Mouse (Mus musculus): ENCODE measurements around the gene Rdh8. TPM values are rescaled to one million over a fixed set of nuclear protein-coding genes. Genes with fewer than 3 reads are reported as not detected.

The Rdh8 gene
- polyA plus RNA-seq, 1 experiment from 2014 or later, result not detected

GRCm38 (mm10) chr9:20850179-20850578 is 31.9 kb downstream of the Rdh8 start:
- Histone ChIP-seq H3K9ac (ENCODE audit: low read length) (no peak overlapping the region), H3K4me2 (ENCODE audit: low read depth) (no peak overlapping the region), H3K9me3 (ENCODE audit: control insufficient read depth, low read length) (no peaks in the 10 kb centered on the region), H3K4me3 (ENCODE audit: low read depth, low read length) (no peak overlapping the region), H3K4me1 (ENCODE audit: control insufficient read depth, insufficient read depth, low read length) (no peaks in the 10 kb centered on the region), H3K27ac (ENCODE audit: low read depth, low read length) (no peak overlapping the region), H3K27me3 (ENCODE audit: control insufficient read depth, insufficient read depth, low read length) (no peaks in the 10 kb centered on the region), H3K36me3 (ENCODE audit: control insufficient read depth, insufficient read depth, low read length) (no peaks in the 10 kb centered on the region)
- ATAC-seq (ENCODE audit: insufficient read depth, low FRiP score, low TSS enrichment) (no peak), DNase-seq (ENCODE audit: low spot score) (no peak)
- WGBS, result 86% methylated on average over 2 of the region's 2 CpGs

- Histone ChIP-seq H3K27me3 (ENCODE audit: control insufficient read depth, insufficient read depth, low read length) (no peaks in the 10 kb centered on the region), H3K27ac (ENCODE audit: low read depth, low read length) (no peak overlapping the region), H3K4me1 (ENCODE audit: control insufficient read depth, insufficient read depth, low read length) (no peaks in the 10 kb centered on the region), H3K4me2 (ENCODE audit: low read depth) (no peak overlapping the region), H3K9me3 (ENCODE audit: control insufficient read depth, low read length) (no peaks in the 10 kb centered on the region), H3K4me3 (ENCODE audit: low read depth, low read length) (no peak overlapping the region), H3K9ac (ENCODE audit: low read length) (no peak overlapping the region), H3K36me3 (ENCODE audit: control insufficient read depth, insufficient read depth, low read length) (no peaks in the 10 kb centered on the region)
- ATAC-seq (ENCODE audit: insufficient read depth, low FRiP score, low TSS enrichment), result no peak
- WGBS, result 15% methylated on average over 6 of the region's 6 CpGs
- DNase-seq (ENCODE audit: low spot score), result peak; percentile 63
Observed at GRCm38 (mm10) chr9:20857131-20857530, 38.8 kb downstream of the Rdh8 start.

- no peak for DNase-seq (ENCODE audit: low spot score)
- Histone ChIP-seq H3K36me3 (ENCODE audit: control insufficient read depth, insufficient read depth, low read length) (no peaks in the 10 kb centered on the region), H3K4me1 (ENCODE audit: control insufficient read depth, insufficient read depth, low read length) (no peaks in the 10 kb centered on the region), H3K9ac (ENCODE audit: low read length) (no peak overlapping the region), H3K4me2 (ENCODE audit: low read depth) (no peak overlapping the region), H3K4me3 (ENCODE audit: low read depth, low read length) (no peak overlapping the region), H3K27me3 (ENCODE audit: control insufficient read depth, insufficient read depth, low read length) (no peaks in the 10 kb centered on the region), H3K9me3 (ENCODE audit: control insufficient read depth, low read length) (no peaks in the 10 kb centered on the region), H3K27ac (ENCODE audit: low read depth, low read length) (no peak overlapping the region)
- no peak for ATAC-seq (ENCODE audit: insufficient read depth, low FRiP score, low TSS enrichment)
- WGBS, result 50% methylated on average over 6 of the region's 6 CpGs
Observed at GRCm38 (mm10) chr9:20859926-20860325, 41.6 kb downstream of the Rdh8 start.

DNA sequence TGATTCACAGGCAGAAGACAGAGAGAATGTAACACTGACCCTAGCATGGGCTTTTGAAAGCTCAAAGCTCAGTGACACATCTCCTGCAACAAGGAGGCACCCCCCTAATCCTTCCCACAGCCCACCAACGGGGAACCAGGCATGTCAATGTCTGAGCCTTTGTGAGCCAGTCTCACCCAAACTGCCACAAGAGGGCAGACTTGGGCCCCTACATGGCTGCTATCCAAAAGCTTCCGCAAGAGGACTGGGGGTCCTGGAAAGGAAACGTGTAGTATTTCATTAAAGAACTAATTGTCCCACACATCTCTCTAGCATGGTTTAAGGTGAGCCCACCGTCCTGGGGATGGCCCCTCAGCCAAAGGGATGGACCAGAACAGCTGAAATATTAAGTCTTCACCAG is 43.5 kb downstream of the Rdh8 start:
- Histone ChIP-seq H3K27ac (ENCODE audit: low read depth, low read length) (no peak overlapping the region), H3K4me1 (ENCODE audit: control insufficient read depth, insufficient read depth, low read length) (no peaks in the 10 kb centered on the region), H3K9me3 (ENCODE audit: control insufficient read depth, low read length) (no peaks in the 10 kb centered on the region), H3K27me3 (ENCODE audit: control insufficient read depth, insufficient read depth, low read length) (no peaks in the 10 kb centered on the region), H3K9ac (ENCODE audit: low read length) (no peak overlapping the region), H3K36me3 (ENCODE audit: control insufficient read depth, insufficient read depth, low read length) (no peaks in the 10 kb centered on the region), H3K4me2 (ENCODE audit: low read depth) (no peak overlapping the region), H3K4me3 (ENCODE audit: low read depth, low read length) (no peak overlapping the region)
- WGBS, result 16% methylated on average over 4 of the region's 4 CpGs
- ATAC-seq (ENCODE audit: insufficient read depth, low FRiP score, low TSS enrichment) (no peak), DNase-seq (ENCODE audit: low spot score) (peak; percentile 67)

DNA sequence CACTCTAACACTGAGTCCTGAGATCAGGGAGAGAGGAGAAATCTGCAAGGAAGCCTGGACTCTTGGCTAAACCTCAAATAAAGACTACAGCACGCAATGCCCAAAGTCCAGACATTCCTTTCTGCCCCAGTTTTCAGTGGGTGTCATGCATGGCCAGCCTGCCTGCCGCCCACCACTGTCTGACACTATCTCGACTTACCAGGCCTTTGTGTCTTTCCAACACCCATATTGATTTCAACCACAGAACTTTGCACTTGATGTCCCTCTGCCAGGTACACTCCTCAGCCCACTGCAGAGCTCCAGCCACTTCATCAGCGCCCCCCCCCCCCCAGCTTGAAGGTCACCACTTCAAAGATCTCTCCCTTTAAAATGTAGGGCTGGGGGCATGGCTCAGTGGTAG is 43.9 kb downstream of the Rdh8 start:
- H3K4me1 ChIP-seq (ENCODE audit: control insufficient read depth, insufficient read depth, low read length), result no peaks in the 10 kb centered on the region
- H3K36me3 ChIP-seq (ENCODE audit: control insufficient read depth, insufficient read depth, low read length), result no peaks in the 10 kb centered on the region
- WGBS, result 61% methylated on average over 4 of the region's 4 CpGs
- no peaks in the 10 kb centered on the region for H3K27me3 ChIP-seq (ENCODE audit: control insufficient read depth, insufficient read depth, low read length)
- no peaks in the 10 kb centered on the region for H3K9me3 ChIP-seq (ENCODE audit: control insufficient read depth, low read length)
- DNase-seq (ENCODE audit: low spot score), result no peak
- ATAC-seq (ENCODE audit: insufficient read depth, low FRiP score, low TSS enrichment), result no peak
- H3K9ac ChIP-seq (ENCODE audit: low read length), result no peak overlapping the region
- H3K4me2 ChIP-seq (ENCODE audit: low read depth), result no peak overlapping the region
- H3K27ac ChIP-seq (ENCODE audit: low read depth, low read length), result no peak overlapping the region
- no peak overlapping the region for H3K4me3 ChIP-seq (ENCODE audit: low read depth, low read length)

DNA sequence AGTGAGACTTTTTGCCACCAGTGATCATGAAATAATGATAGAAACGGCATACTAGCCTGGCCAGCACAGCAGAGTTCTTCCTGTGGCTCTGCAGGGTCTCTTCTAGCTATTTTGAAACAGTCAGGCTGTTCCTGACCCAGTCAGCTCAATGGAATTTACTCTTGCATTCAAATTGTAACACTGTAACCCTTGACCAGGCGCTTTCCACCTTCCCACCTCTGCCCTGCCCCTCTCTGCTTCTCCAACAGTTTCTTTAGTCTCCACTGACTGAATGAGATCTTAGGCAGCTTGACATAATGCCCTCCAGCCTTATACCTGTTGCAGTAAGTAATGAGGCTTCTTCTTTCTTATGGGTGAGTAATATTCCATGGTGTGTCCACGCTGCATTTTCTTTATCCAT is 48.6 kb downstream of the Rdh8 start:
- H3K4me1 ChIP-seq (ENCODE audit: control insufficient read depth, insufficient read depth, low read length), result no peaks in the 10 kb centered on the region
- no peaks in the 10 kb centered on the region for H3K9me3 ChIP-seq (ENCODE audit: control insufficient read depth, low read length)
- DNase-seq (ENCODE audit: low spot score) (no peak), ATAC-seq (ENCODE audit: insufficient read depth, low FRiP score, low TSS enrichment) (no peak)
- no peak overlapping the region for H3K4me2 ChIP-seq (ENCODE audit: low read depth)
- 69% methylated on average over 3 of the region's 3 CpGs for WGBS
- no peak overlapping the region for H3K4me3 ChIP-seq (ENCODE audit: low read depth, low read length)
- no peak overlapping the region for H3K27ac ChIP-seq (ENCODE audit: low read depth, low read length)
- H3K27me3 ChIP-seq (ENCODE audit: control insufficient read depth, insufficient read depth, low read length), result peaks cover 34% of the 10 kb centered on the region
- no peaks in the 10 kb centered on the region for H3K36me3 ChIP-seq (ENCODE audit: control insufficient read depth, insufficient read depth, low read length)
- H3K9ac ChIP-seq (ENCODE audit: low read length), result no peak overlapping the region

DNA sequence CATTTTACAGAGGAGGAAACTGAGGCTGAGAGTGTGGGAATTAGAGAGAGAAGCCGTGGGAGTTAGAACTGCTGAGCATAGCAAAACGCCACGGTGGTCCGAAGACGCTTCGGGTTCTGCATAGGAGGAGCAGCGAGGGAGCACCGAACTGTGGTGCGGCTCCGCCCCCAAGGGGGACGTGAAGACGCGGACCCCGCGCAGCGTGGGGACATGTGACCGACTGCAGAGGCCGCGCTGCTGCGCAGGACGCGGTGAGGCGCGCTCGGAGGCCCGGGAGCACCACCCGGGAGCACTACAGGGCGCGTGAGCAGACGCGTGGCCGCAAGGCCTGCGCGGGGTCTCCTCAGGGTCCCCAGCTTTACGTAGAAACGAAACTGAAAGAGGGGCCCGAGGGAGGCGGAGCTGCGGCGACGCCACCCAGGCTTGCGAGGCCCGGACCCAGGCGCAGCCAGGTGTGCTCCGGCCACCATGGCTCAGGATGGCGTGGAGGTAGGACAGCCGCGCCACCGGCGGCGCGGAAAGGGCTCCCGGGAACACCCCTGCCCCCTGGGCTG is 50.2 kb downstream of the Rdh8 start, which contains the start of gene A230050P20Rik:
Gene A230050P20Rik (plus strand): TSS at position 195 of the 554 bp plus-strand sequence.
- DNase-seq (ENCODE audit: low spot score), result peak; percentile 16
- H3K4me2 ChIP-seq (ENCODE audit: low read depth), result peak within 1 kb of the TSS; percentile 25
- peaks cover 34% of the 10 kb centered on the region for H3K27me3 ChIP-seq (ENCODE audit: control insufficient read depth, insufficient read depth, low read length)
- ATAC-seq (ENCODE audit: insufficient read depth, low FRiP score, low TSS enrichment), result no peak
- peak within 1 kb of the TSS; percentile 20; the same call in 1 of the 2 replicates for H3K4me3 ChIP-seq (ENCODE audit: low read depth, low read length)
- no peaks in the 10 kb centered on the region for H3K4me1 ChIP-seq (ENCODE audit: control insufficient read depth, insufficient read depth, low read length)
- H3K9me3 ChIP-seq (ENCODE audit: control insufficient read depth, low read length), result no peaks in the 10 kb centered on the region
- 8% methylated on average over 48 of the region's 53 CpGs for WGBS
- H3K36me3 ChIP-seq (ENCODE audit: control insufficient read depth, insufficient read depth, low read length), result no peaks in the 10 kb centered on the region
- H3K9ac ChIP-seq (ENCODE audit: low read length), result no peak within 1 kb of the TSS
- no peak within 1 kb of the TSS for H3K27ac ChIP-seq (ENCODE audit: low read depth, low read length)

DNA sequence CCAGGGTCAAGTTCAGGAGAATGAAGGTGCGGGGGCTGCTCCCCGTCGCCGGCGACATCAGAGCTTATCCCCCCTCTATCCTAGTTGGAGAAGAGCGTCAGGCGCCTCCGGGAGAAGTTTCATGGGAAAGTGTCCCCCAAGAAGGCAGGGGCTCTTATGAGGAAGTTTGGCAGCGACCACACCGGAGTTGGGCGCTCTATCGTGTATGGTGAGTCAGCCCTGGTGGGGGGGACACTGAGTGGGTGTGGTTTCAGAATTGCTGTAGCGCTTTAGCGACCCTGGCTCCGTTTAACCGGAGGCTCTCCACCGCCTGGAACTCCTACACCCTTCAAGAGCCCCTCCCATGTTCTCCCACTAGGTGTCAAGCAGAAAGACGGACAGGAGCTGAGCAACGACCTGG is 50.9 kb downstream of the Rdh8 start:
- H3K4me1 ChIP-seq (ENCODE audit: control insufficient read depth, insufficient read depth, low read length), result no peaks in the 10 kb centered on the region
- no peak for ATAC-seq (ENCODE audit: insufficient read depth, low FRiP score, low TSS enrichment)
- no peaks in the 10 kb centered on the region for H3K9me3 ChIP-seq (ENCODE audit: control insufficient read depth, low read length)
- no peaks in the 10 kb centered on the region for H3K36me3 ChIP-seq (ENCODE audit: control insufficient read depth, insufficient read depth, low read length)
- 7% methylated on average over 19 of the region's 19 CpGs for WGBS
- H3K9ac ChIP-seq (ENCODE audit: low read length), result no peak overlapping the region
- peaks cover 34% of the 10 kb centered on the region for H3K27me3 ChIP-seq (ENCODE audit: control insufficient read depth, insufficient read depth, low read length)
- peak overlapping the region; percentile 20; the same call in 1 of the 2 replicates for H3K4me3 ChIP-seq (ENCODE audit: low read depth, low read length)
- peak overlapping the region; percentile 25; the same call in 1 of the 2 replicates for H3K4me2 ChIP-seq (ENCODE audit: low read depth)
- DNase-seq (ENCODE audit: low spot score), result no peak
- H3K27ac ChIP-seq (ENCODE audit: low read depth, low read length), result no peak overlapping the region
